Mouse (Mus musculus): Measurements from ENCODE around the gene Hoxd9.

DNA sequence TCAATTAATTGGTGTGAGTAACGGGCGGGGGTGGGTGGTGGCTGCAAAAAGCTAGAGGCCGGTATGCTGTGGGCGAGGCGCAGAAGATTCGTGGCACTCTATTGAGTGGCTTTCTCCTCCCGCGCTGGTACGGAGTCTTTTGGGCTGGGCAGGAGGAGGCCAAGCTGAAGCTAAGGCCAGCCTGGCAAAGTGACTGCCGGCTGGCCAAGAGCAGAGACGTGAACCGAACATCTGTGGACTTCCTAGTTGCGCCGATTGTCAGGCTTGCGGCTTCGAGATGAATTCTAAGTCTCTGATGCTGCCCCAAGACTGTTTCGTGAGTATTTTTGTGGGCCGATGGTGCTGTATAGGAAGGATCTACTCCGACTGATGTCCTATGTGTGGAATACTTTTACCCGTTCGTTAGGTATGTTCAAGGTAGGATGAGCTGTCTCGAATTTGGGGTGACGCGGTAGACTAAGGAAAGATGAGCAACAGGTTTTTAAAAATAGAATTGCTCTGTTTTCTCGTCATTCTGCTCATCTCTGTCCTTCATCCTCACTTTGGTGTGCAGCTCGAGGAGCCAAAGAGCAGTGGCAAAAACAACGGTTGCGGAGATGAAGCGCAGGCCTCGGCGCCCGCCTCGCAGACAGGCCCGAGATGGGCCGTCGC lies 30.2 kb upstream of the Hoxd9 start:
- TF ChIP-seq GATA1 (IDR thresholded peaks at IDR 0.05; ENCODE audit: borderline replicate concordance, low read length) (no peak), FLI1 (IDR thresholded peaks at IDR 0.05; ENCODE audit: low read length) (no peak)

Data from megakaryocyte, embryonic 14.5 days (primary cell).